Mouse (Mus musculus): ENCODE results near the gene Ppm1e.
A peak's percentile ranks its signal among the peaks of the same experiment; 100 is the strongest.

Gene Ppm1e

GRCm38 (mm10) chr11:87247494-87247866 is 111.3 kb downstream of the Ppm1e start:
- DNase-seq, result no peak

- no peak for DNase-seq
These were observed 111.9 kb downstream of the Ppm1e start for GRCm38 (mm10) chr11:87246724-87247493.

- DNase-seq, result no peak
These were observed 112.6 kb downstream of the Ppm1e start for GRCm38 (mm10) chr11:87246107-87246651.

- DNase-seq, result no peak
These were observed 113.5 kb downstream of the Ppm1e start for GRCm38 (mm10) chr11:87245171-87245840.

GRCm38 (mm10) chr11:87241256-87241655 is 117.6 kb downstream of the Ppm1e start:
- no peak for DNase-seq

- DNase-seq, result no peak
These were observed 118.0 kb downstream of the Ppm1e start for GRCm38 (mm10) chr11:87240833-87241215.

- no peak for DNase-seq
These were observed 118.5 kb downstream of the Ppm1e start for GRCm38 (mm10) chr11:87240141-87240832.

- DNase-seq, result no peak
These were observed 119.8 kb downstream of the Ppm1e start for GRCm38 (mm10) chr11:87238891-87239530.

- no peak for DNase-seq
These were observed 123.3 kb downstream of the Ppm1e start for GRCm38 (mm10) chr11:87235486-87235872.

GRCm38 (mm10) chr11:87234743-87235485 is 123.9 kb downstream of the Ppm1e start:
- DNase-seq, result no peak

GRCm38 (mm10) chr11:87233377-87233776 is 125.4 kb downstream of the Ppm1e start:
- DNase-seq, result no peak

- no peak for DNase-seq
These were observed 131.8 kb downstream of the Ppm1e start for GRCm38 (mm10) chr11:87227056-87227455.

- DNase-seq, result peak; percentile 24 to 30
These were observed 136.1 kb downstream of the Ppm1e start for GRCm38 (mm10) chr11:87222686-87223085.

- no peak for DNase-seq
These were observed 146.5 kb downstream of the Ppm1e start for GRCm38 (mm10) chr11:87212313-87212712.

Data from cerebellum, postnatal 36 days (tissue).